Mouse (Mus musculus) limb, embryonic 15.5 days (tissue): Measurements from ENCODE around the gene Glipr1. TPM values are rescaled to one million over a fixed set of nuclear protein-coding genes. Genes with fewer than 3 reads are reported as not detected.
"Not testable (repeated sequence)": the region's sequence is repeated elsewhere in the genome, so short reads cannot be mapped to it uniquely, and the experiment has no call there.

Experiments
- ATAC-seq: fragments of 200-750 bp; cut with Nextera tagmentation; 2 replicates; pipeline ENCODE4 v1.8.0; 2017; ENCODE audit warnings: low read depth, moderate TSS enrichment; ENCODE audit not compliant: insufficient number of reproducible peaks, low FRiP score, low TSS enrichment
- H3K27ac ChIP-seq: fragments of 300-500 bp; sonication (generic); 2 replicates; pipeline ENCODE4 v1.5.1; 2015; ENCODE audit warnings: moderate library complexity, mild to moderate bottlenecking, inconsistent platforms
- H3K27me3 ChIP-seq: fragments of 300-500 bp; sonication (generic); 2 replicates; pipeline ENCODE4 v1.6.1; 2015; ENCODE audit warnings: inconsistent platforms
- H3K36me3 ChIP-seq: fragments of 300-500 bp; sonication (generic); 2 replicates; pipeline ENCODE4 v1.6.1; 2015; ENCODE audit warnings: inconsistent platforms
- H3K4me1 ChIP-seq: fragments of 300-500 bp; sonication (generic); 2 replicates; pipeline ENCODE4 v1.6.1; 2015; ENCODE audit warnings: inconsistent platforms
- H3K4me2 ChIP-seq: fragments of 300-500 bp; sonication (generic); 2 replicates; pipeline ENCODE4 v1.6.1; 2015; ENCODE audit warnings: mild to moderate bottlenecking, inconsistent platforms
- H3K4me3 ChIP-seq: fragments of 300-500 bp; sonication (generic); 2 replicates; pipeline ENCODE4 v1.5.1; 2015; ENCODE audit warnings: mild to moderate bottlenecking, inconsistent platforms
- H3K9ac ChIP-seq: fragments of 300-500 bp; sonication (generic); 2 replicates; pipeline ENCODE4 v1.6.1; 2015; ENCODE audit warnings: inconsistent platforms
- H3K9me3 ChIP-seq: fragments of 300-500 bp; sonication (generic); 2 replicates; pipeline ENCODE4 v1.6.1; 2016; ENCODE audit warnings: inconsistent platforms
- WGBS: fragments of 180-500 bp; shearing (Covaris S2); methylation state at CpG from one replicate; pipeline ENCODE4 v1.1.7; 2015; 5-methylcytosine and 5-hydroxymethylcytosine counted together
- polyA plus RNA-seq: library from polyadenylated mRNA; unstranded; fragments of >200 nt; fragmentation: Nextera tagmentation; extraction: Ambion mirVana; gene quantifications from 2 replicates; pipeline ENCODE4 v1.2.1, GENCODE M21; 2015

The Glipr1 gene
- 3.3 and 4.4 TPM in 2 replicates for polyA plus RNA-seq

GRCm38 (mm10) chr10:112002544-112003215, at the start of gene Glipr1:
Gene Glipr1 (minus strand): TSS chr10:112002631.
- 53% methylated on average over 9 of the region's 9 CpGs for WGBS
- no peak for ATAC-seq
- Histone ChIP-seq H3K36me3 (no peaks in the 10 kb centered on the region), H3K9ac (no peak within 1 kb of the TSS), H3K4me3 (no peak within 1 kb of the TSS), H3K27ac (no peak within 1 kb of the TSS), H3K4me2 (no peak within 1 kb of the TSS), H3K4me1 (no peaks in the 10 kb centered on the region), H3K9me3 (no peaks in the 10 kb centered on the region), H3K27me3 (no peaks in the 10 kb centered on the region)

- H3K4me2 ChIP-seq, H3K27ac ChIP-seq, H3K9ac ChIP-seq, H3K27me3 ChIP-seq, H3K9me3 ChIP-seq, H3K4me1 ChIP-seq, ATAC-seq, H3K4me3 ChIP-seq, H3K36me3 ChIP-seq: not testable (repeated sequence)
- 60% methylated on average over 2 of the region's 2 CpGs for WGBS
Observed at GRCm38 (mm10) chr10:112051956-112052355, 49.5 kb upstream of the Glipr1 start.

- no peak for ATAC-seq
- Histone ChIP-seq H3K4me3 (no peak overlapping the region), H3K27ac (no peak overlapping the region), H3K4me1 (no peaks in the 10 kb centered on the region), H3K27me3 (no peaks in the 10 kb centered on the region), H3K9me3 (no peaks in the 10 kb centered on the region), H3K4me2 (no peak overlapping the region), H3K9ac (no peak overlapping the region), H3K36me3 (no peaks in the 10 kb centered on the region)
Observed at GRCm38 (mm10) chr10:112051220-112051619, 48.8 kb upstream of the Glipr1 start.

GRCm38 (mm10) chr10:112044283-112044682, 41.9 kb upstream of the Glipr1 start:
- H3K9ac ChIP-seq, H3K27ac ChIP-seq, H3K4me2 ChIP-seq, H3K4me1 ChIP-seq, ATAC-seq, H3K9me3 ChIP-seq, H3K36me3 ChIP-seq, H3K27me3 ChIP-seq, H3K4me3 ChIP-seq: not testable (repeated sequence)
- 27% methylated on average over 14 of the region's 14 CpGs for WGBS

GRCm38 (mm10) chr10:112043523-112043922, 41.1 kb upstream of the Glipr1 start:
- 61% methylated on average over 9 of the region's 9 CpGs for WGBS
- H3K4me2 ChIP-seq, H3K27ac ChIP-seq, H3K9me3 ChIP-seq, ATAC-seq, H3K4me1 ChIP-seq, H3K36me3 ChIP-seq, H3K27me3 ChIP-seq, H3K4me3 ChIP-seq, H3K9ac ChIP-seq: not testable (repeated sequence)

- ATAC-seq, H3K27me3 ChIP-seq, H3K27ac ChIP-seq, H3K4me3 ChIP-seq, H3K9ac ChIP-seq, H3K4me2 ChIP-seq, H3K36me3 ChIP-seq, H3K4me1 ChIP-seq, H3K9me3 ChIP-seq: not testable (repeated sequence)
- whole genome bisulfite sequencing: 71% methylated on average over 3 of the region's 3 CpGs
Observed at GRCm38 (mm10) chr10:112028689-112029088, 26.3 kb upstream of the Glipr1 start.

GRCm38 (mm10) chr10:112023585-112023984, 21.2 kb upstream of the Glipr1 start:
- no peaks in the 10 kb centered on the region for H3K36me3 ChIP-seq
- H3K27me3 ChIP-seq: no peaks in the 10 kb centered on the region
- H3K9ac ChIP-seq: no peak overlapping the region
- H3K4me3 ChIP-seq: no peak overlapping the region
- WGBS: 72% methylated on average over 2 of the region's 2 CpGs
- H3K9me3 ChIP-seq: no peaks in the 10 kb centered on the region
- no peak overlapping the region for H3K27ac ChIP-seq
- H3K4me1 ChIP-seq: no peaks in the 10 kb centered on the region
- no peak for ATAC-seq
- H3K4me2 ChIP-seq: no peak overlapping the region

GRCm38 (mm10) chr10:112009511-112009910, 7.1 kb upstream of the Glipr1 start:
- H3K36me3 ChIP-seq, ATAC-seq, H3K27ac ChIP-seq, H3K9ac ChIP-seq, H3K9me3 ChIP-seq, H3K4me3 ChIP-seq, H3K4me1 ChIP-seq, H3K27me3 ChIP-seq, H3K4me2 ChIP-seq: not testable (repeated sequence)
- WGBS: 79% methylated on average over 1 of the region's 1 CpGs

- no peaks in the 10 kb centered on the region for H3K36me3 ChIP-seq
- ATAC-seq: no peak
- H3K4me3 ChIP-seq: no peak overlapping the region
- WGBS: 76% methylated on average over 9 of the region's 9 CpGs
- no peaks in the 10 kb centered on the region for H3K4me1 ChIP-seq
- no peak overlapping the region for H3K9ac ChIP-seq
- H3K27me3 ChIP-seq: no peaks in the 10 kb centered on the region
- no peaks in the 10 kb centered on the region for H3K9me3 ChIP-seq
- H3K4me2 ChIP-seq: no peak overlapping the region
- H3K27ac ChIP-seq: no peak overlapping the region
Observed at GRCm38 (mm10) chr10:112001756-112002520, 493 bp downstream of the Glipr1 start.

GRCm38 (mm10) chr10:112001350-112001749, 1.1 kb downstream of the Glipr1 start:
- WGBS: 85% methylated on average over 2 of the region's 2 CpGs
- H3K9ac ChIP-seq: no peak overlapping the region
- no peaks in the 10 kb centered on the region for H3K27me3 ChIP-seq
- no peak overlapping the region for H3K4me3 ChIP-seq
- H3K9me3 ChIP-seq: no peaks in the 10 kb centered on the region
- no peak for ATAC-seq
- H3K4me2 ChIP-seq: no peak overlapping the region
- H3K4me1 ChIP-seq: no peaks in the 10 kb centered on the region
- H3K27ac ChIP-seq: no peak overlapping the region
- H3K36me3 ChIP-seq: no peaks in the 10 kb centered on the region

GRCm38 (mm10) chr10:112000568-112000967, 1.9 kb downstream of the Glipr1 start:
- no peak for ATAC-seq
- H3K4me3 ChIP-seq: no peak overlapping the region
- 68% methylated on average over 5 of the region's 5 CpGs for WGBS

GRCm38 (mm10) chr10:111999765-112000164, 2.7 kb downstream of the Glipr1 start:
- no peaks in the 10 kb centered on the region for H3K27me3 ChIP-seq
- no peak for ATAC-seq

More at GRCm38 (mm10) chr10:112000568-112000967, 1.9 kb downstream of the Glipr1 start:
- Histone ChIP-seq H3K4me2 (no peak overlapping the region), H3K4me1 (no peaks in the 10 kb centered on the region), H3K27ac (no peak overlapping the region), H3K9ac (no peak overlapping the region), H3K27me3 (no peaks in the 10 kb centered on the region), H3K9me3 (no peaks in the 10 kb centered on the region), H3K36me3 (no peaks in the 10 kb centered on the region)

More at GRCm38 (mm10) chr10:111999765-112000164, 2.7 kb downstream of the Glipr1 start:
- no peaks in the 10 kb centered on the region for H3K36me3 ChIP-seq
- H3K27ac ChIP-seq: no peak overlapping the region
- H3K4me2 ChIP-seq: no peak overlapping the region
- no peaks in the 10 kb centered on the region for H3K9me3 ChIP-seq
- 59% methylated on average over 3 of the region's 3 CpGs for WGBS
- no peak overlapping the region for H3K4me3 ChIP-seq
- H3K9ac ChIP-seq: no peak overlapping the region
- H3K4me1 ChIP-seq: no peaks in the 10 kb centered on the region
